Comparison of ENCODE assay signal across 8 mouse cellular contexts in genomic region chr7:126759672-126760390, GRCm38 (mm10). TPM values are rescaled to one million over a fixed set of nuclear protein-coding genes. Genes with fewer than 3 reads are reported as not detected.
DNase-seq lines count a peak whose midpoint lies in the region; ATAC-seq lines count a peak whose summit lies in the region.

No protein-coding gene starts in this region.

- H3K9me3 ChIP-seq in lung, embryonic 15.5 days, result no peaks in the 10 kb centered on the region
- H3K9me3 ChIP-seq in embryonic facial prominence, embryonic 14.5 days (ENCODE audit: control insufficient read depth, low read length), result no peaks in the 10 kb centered on the region
- H3K9me3 ChIP-seq in intestine, embryonic 15.5 days, result no peaks in the 10 kb centered on the region
- no peaks in the 10 kb centered on the region for H3K9me3 ChIP-seq in neural tube, embryonic 13.5 days

- H3K27me3 ChIP-seq in lung, embryonic 15.5 days, result no peaks in the 10 kb centered on the region
- H3K27me3 ChIP-seq in embryonic facial prominence, embryonic 14.5 days (replicated peaks; ENCODE audit: control insufficient read depth, insufficient read depth, low read length), result no peaks in the 10 kb centered on the region
- H3K27me3 ChIP-seq in intestine, embryonic 15.5 days (replicated peaks), result no peaks in the 10 kb centered on the region
- no peaks in the 10 kb centered on the region for H3K27me3 ChIP-seq in neural tube, embryonic 13.5 days

- peak; percentile 19 for ATAC-seq in lung, embryonic 15.5 days (ENCODE audit: borderline replicate concordance, extremely low read depth, low FRiP score, low TSS enrichment)
- ATAC-seq in embryonic facial prominence, embryonic 14.5 days (ENCODE audit: low read depth), result peak; percentile 13
- ATAC-seq in intestine, embryonic 15.5 days, result peak; percentile 48
- ATAC-seq in neural tube, embryonic 13.5 days (ENCODE audit: low read depth), result peak; percentile 70

- H3K4me1 ChIP-seq in lung, embryonic 15.5 days, result peaks cover 35% of the 10 kb centered on the region
- peaks cover 12% of the 10 kb centered on the region for H3K4me1 ChIP-seq in embryonic facial prominence, embryonic 14.5 days (ENCODE audit: control insufficient read depth, insufficient read depth, low read length)
- H3K4me1 ChIP-seq in intestine, embryonic 15.5 days (replicated peaks), result peaks cover 35% of the 10 kb centered on the region
- peaks cover 43% of the 10 kb centered on the region for H3K4me1 ChIP-seq in neural tube, embryonic 13.5 days (replicated peaks)

- peak overlapping the region; percentile 90 for H3K9ac ChIP-seq in lung, embryonic 15.5 days
- peak overlapping the region; percentile 89 for H3K9ac ChIP-seq in embryonic facial prominence, embryonic 14.5 days (ENCODE audit: low read depth, low read length)
- peak overlapping the region; percentile 70 for H3K9ac ChIP-seq in intestine, embryonic 15.5 days
- H3K9ac ChIP-seq in neural tube, embryonic 13.5 days, result peak overlapping the region; percentile 91

- H3K27ac ChIP-seq in lung, embryonic 15.5 days, result peak overlapping the region; percentile 99
- H3K27ac ChIP-seq in embryonic facial prominence, embryonic 14.5 days (replicated peaks; ENCODE audit: low read depth, low read length), result peak overlapping the region; percentile 84
- peak overlapping the region; percentile 98 for H3K27ac ChIP-seq in intestine, embryonic 15.5 days
- peak overlapping the region; percentile 92 for H3K27ac ChIP-seq in neural tube, embryonic 13.5 days (replicated peaks)

- under 1% methylated on average over 23 of the region's 24 CpGs for WGBS in lung, embryonic 15.5 days
- WGBS in embryonic facial prominence, embryonic 14.5 days, result under 1% methylated on average over 22 of the region's 24 CpGs
- WGBS in intestine, embryonic 15.5 days, result 1% methylated on average over 22 of the region's 24 CpGs
- WGBS in neural tube, embryonic 13.5 days, result under 1% methylated on average over 24 of the region's 24 CpGs

- DNase-seq in lung, postnatal 36 days, result no peak
- DNase-seq in embryonic facial prominence, embryonic 14.5 days (ENCODE audit: low spot score), result no peak
- no peak for DNase-seq in right cerebral cortex, postnatal 10 days (ENCODE audit: low spot score in 2 of 2)
- DNase-seq in embryo, embryonic 11 days, result no peak
- no peak for DNase-seq in layer of hippocampus, adult 9-11 months

- peak overlapping the region; percentile 82 for H3K4me2 ChIP-seq in lung, embryonic 15.5 days
- peak overlapping the region; percentile 97 for H3K4me2 ChIP-seq in embryonic facial prominence, embryonic 14.5 days (ENCODE audit: low read depth, low read length)
- H3K4me2 ChIP-seq in intestine, embryonic 15.5 days (replicated peaks), result peak overlapping the region; percentile 71
- H3K4me2 ChIP-seq in neural tube, embryonic 13.5 days, result peak overlapping the region; percentile 90

- H3K36me3 ChIP-seq in lung, embryonic 15.5 days, result peaks cover 24% of the 10 kb centered on the region
- peaks cover 20% of the 10 kb centered on the region for H3K36me3 ChIP-seq in embryonic facial prominence, embryonic 14.5 days (ENCODE audit: control insufficient read depth, insufficient read depth, low read length)
- H3K36me3 ChIP-seq in intestine, embryonic 15.5 days, result peaks cover 22% of the 10 kb centered on the region
- peaks cover 20% of the 10 kb centered on the region for H3K36me3 ChIP-seq in neural tube, embryonic 13.5 days

- peak overlapping the region; percentile 89 for H3K4me3 ChIP-seq in lung, embryonic 15.5 days
- peak overlapping the region; percentile 85 for H3K4me3 ChIP-seq in embryonic facial prominence, embryonic 14.5 days (ENCODE audit: low read depth, low read length)
- peak overlapping the region; percentile 64 for H3K4me3 ChIP-seq in intestine, embryonic 15.5 days (replicated peaks)
- peak overlapping the region; percentile 80 for H3K4me3 ChIP-seq in neural tube, embryonic 13.5 days

RNA-seq across cellular contexts. Expression of gene Mapk3, which starts 0.4 kb away (rescaled TPM):
- polyA plus RNA-seq in lung, embryonic 15.5 days (2015; fragmentation: Nextera tagmentation; extraction: Ambion mirVana), result 132 and 135 TPM in 2 replicates
- polyA plus RNA-seq in embryonic facial prominence, embryonic 14.5 days (2014; fragmentation: Nextera tagmentation; extraction: Ambion mirVana), result 61.9 and 62.3 TPM in 2 replicates
- 109 and 112 TPM in 2 replicates for polyA plus RNA-seq in intestine, embryonic 15.5 days (2015; fragmentation: Nextera tagmentation; extraction: Ambion mirVana)
- polyA plus RNA-seq in neural tube, embryonic 13.5 days (2015; fragmentation: Nextera tagmentation; extraction: Ambion mirVana), result 97.6 and 108 TPM in 2 replicates

RNA-seq across cellular contexts. Expression of gene Gdpd3, which starts 6.3 kb away (rescaled TPM):
- polyA plus RNA-seq in lung, embryonic 15.5 days (2015; fragmentation: Nextera tagmentation; extraction: Ambion mirVana), result 2.5 and 2.8 TPM in 2 replicates
- polyA plus RNA-seq in embryonic facial prominence, embryonic 14.5 days (2014; fragmentation: Nextera tagmentation; extraction: Ambion mirVana), result 2.1 and 5.1 TPM in 2 replicates
- polyA plus RNA-seq in intestine, embryonic 15.5 days (2015; fragmentation: Nextera tagmentation; extraction: Ambion mirVana), result 1.4 and 1.6 TPM in 2 replicates
- 0.56 and 1.5 TPM in 2 replicates for polyA plus RNA-seq in neural tube, embryonic 13.5 days (2015; fragmentation: Nextera tagmentation; extraction: Ambion mirVana)

RNA-seq across cellular contexts. Expression of gene Ypel3, which starts 16.9 kb away (rescaled TPM):
- 90.3 and 96.2 TPM in 2 replicates for polyA plus RNA-seq in lung, embryonic 15.5 days (2015; fragmentation: Nextera tagmentation; extraction: Ambion mirVana)
- polyA plus RNA-seq in embryonic facial prominence, embryonic 14.5 days (2014; fragmentation: Nextera tagmentation; extraction: Ambion mirVana), result 117 and 123 TPM in 2 replicates
- polyA plus RNA-seq in intestine, embryonic 15.5 days (2015; fragmentation: Nextera tagmentation; extraction: Ambion mirVana), result 66.9 and 71.2 TPM in 2 replicates
- 204 and 215 TPM in 2 replicates for polyA plus RNA-seq in neural tube, embryonic 13.5 days (2015; fragmentation: Nextera tagmentation; extraction: Ambion mirVana)

RNA-seq across cellular contexts. Expression of gene Tbx6, which starts 21.5 kb away (rescaled TPM):
- 0.26 and 0.51 TPM in 2 replicates for polyA plus RNA-seq in lung, embryonic 15.5 days (2015; fragmentation: Nextera tagmentation; extraction: Ambion mirVana)
- 0.24 and 0.35 TPM in 2 replicates for polyA plus RNA-seq in embryonic facial prominence, embryonic 14.5 days (2014; fragmentation: Nextera tagmentation; extraction: Ambion mirVana)
- polyA plus RNA-seq in intestine, embryonic 15.5 days (2015; fragmentation: Nextera tagmentation; extraction: Ambion mirVana), result 0.34 and 0.43 TPM in 2 replicates
- polyA plus RNA-seq in neural tube, embryonic 13.5 days (2015; fragmentation: Nextera tagmentation; extraction: Ambion mirVana), result 0.25 and 0.66 TPM in 2 replicates

RNA-seq across cellular contexts. Expression of gene Ppp4c, which starts 32.5 kb away (rescaled TPM):
- 260 and 262 TPM in 2 replicates for polyA plus RNA-seq in lung, embryonic 15.5 days (2015; fragmentation: Nextera tagmentation; extraction: Ambion mirVana)
- 214 and 256 TPM in 2 replicates for polyA plus RNA-seq in embryonic facial prominence, embryonic 14.5 days (2014; fragmentation: Nextera tagmentation; extraction: Ambion mirVana)
- polyA plus RNA-seq in intestine, embryonic 15.5 days (2015; fragmentation: Nextera tagmentation; extraction: Ambion mirVana), result 248 and 256 TPM in 2 replicates
- polyA plus RNA-seq in neural tube, embryonic 13.5 days (2015; fragmentation: Nextera tagmentation; extraction: Ambion mirVana), result 216 and 230 TPM in 2 replicates

Comparison
In these comparisons a context has a peak if more than half of its experiments do, and no peak if none do; other contexts are left out.
1. ATAC-seq: peak in every context shown above with its lines; median percentile 70 in neural tube, embryonic 13.5 days; 48 in intestine, embryonic 15.5 days; 19 in lung, embryonic 15.5 days; 13 in embryonic facial prominence, embryonic 14.5 days.